Mouse (Mus musculus): Measurements from ENCODE around the gene Fasn.

The Fasn gene

DNA sequence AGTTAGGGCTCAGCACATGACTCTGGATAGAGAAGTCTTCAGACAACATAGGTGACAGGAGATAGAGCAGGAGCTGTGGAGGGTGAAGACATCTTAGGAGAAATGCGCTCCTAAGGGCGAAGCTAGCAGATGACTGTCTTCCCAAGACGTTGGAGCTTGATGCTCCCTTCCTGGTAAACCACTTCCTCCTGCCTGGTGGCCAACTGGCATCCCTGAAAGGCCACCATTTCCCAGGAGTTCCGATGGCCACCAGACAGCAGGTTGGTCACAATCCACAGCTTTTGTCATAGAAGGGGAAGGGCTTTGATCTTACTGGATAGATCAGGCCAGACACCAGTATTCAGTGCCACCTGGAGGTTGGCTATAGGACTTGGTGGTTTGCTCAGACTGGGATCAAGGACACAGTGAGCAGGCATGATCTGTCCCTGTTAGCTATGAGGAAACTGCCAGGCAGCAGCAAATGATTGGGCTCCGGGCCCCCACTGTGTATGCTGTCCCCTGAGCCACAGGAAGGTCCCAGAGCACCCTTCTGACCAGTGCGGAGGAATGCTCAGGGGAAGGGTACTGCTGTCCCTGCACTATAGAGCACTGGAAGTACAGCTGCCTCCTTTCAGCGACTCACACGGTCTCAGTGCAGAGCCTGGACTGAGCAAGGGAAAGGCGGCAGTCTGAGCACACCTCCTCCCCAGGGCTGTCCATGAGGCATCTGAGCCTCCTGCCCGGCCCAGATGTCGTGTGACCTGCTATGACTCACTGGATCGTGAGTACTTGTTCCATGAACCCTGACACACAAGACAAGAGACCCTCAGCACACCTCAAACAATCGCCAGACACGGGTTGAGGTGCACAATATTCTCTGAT is 62.3 kb downstream of the Fasn start:
- no peak for DNase-seq (ENCODE audit: low read depth, low spot score)

GRCm38 (mm10) chr11:120760236-120760635 is 64.1 kb downstream of the Fasn start:
- no peak for DNase-seq (ENCODE audit: low read depth, low spot score)

Data from telencephalon, adult 2 months (tissue).